Mouse (Mus musculus) G1E (cell line): ENCODE results near the gene Olfr545. TPM values are rescaled to one million over a fixed set of nuclear protein-coding genes. Genes with fewer than 3 reads are reported as not detected.

Source experiments
- ATAC-seq: 2 replicates; pipeline ENCODE4 v1.8.0; 2016; ENCODE audit warnings: mild to moderate bottlenecking; ENCODE audit not compliant: insufficient number of reproducible peaks, poor library complexity, low FRiP score, severe bottlenecking; ENCODE audit errors: extremely low read depth
- DNase-seq: peaks from one replicate; pipeline ENCODE4 v3.0.0; 2012; ENCODE audit warnings: low spot score
- H3K27me3 ChIP-seq: 2 replicates; pipeline ENCODE4 v1.6.1; 2012; ENCODE audit warnings: mild to moderate bottlenecking, low read length, inconsistent platforms; ENCODE audit not compliant: insufficient read depth
- H3K36me3 ChIP-seq: replicated peaks from 2 replicates; pipeline ENCODE3; 2012; ENCODE audit warnings: mild to moderate bottlenecking, inconsistent platforms
- H3K4me1 ChIP-seq: 2 replicates; pipeline ENCODE4 v1.6.1; 2012; ENCODE audit warnings: low read depth, low read length, inconsistent platforms, mixed read lengths; ENCODE audit not compliant: insufficient read depth
- H3K4me3 ChIP-seq: 2 replicates; pipeline ENCODE4 v1.5.1; 2012; ENCODE audit warnings: low read depth, mild to moderate bottlenecking, inconsistent platforms, low read length, moderate library complexity, mixed read lengths
- H3K9me3 ChIP-seq: replicated peaks from 2 replicates; pipeline ENCODE4 v1.6.1; 2012; ENCODE audit warnings: inconsistent platforms
- CTCF ChIP-seq: IDR thresholded peaks from 2 replicates; pipeline ENCODE4 v1.5.1; 2012; ENCODE audit warnings: low read depth, low read length, inconsistent platforms, mixed read lengths
- GATA1 ChIP-seq: IDR thresholded peaks from 2 replicates; pipeline ENCODE4 v1.6.1; 2012; ENCODE audit warnings: borderline replicate concordance, low read length, inconsistent platforms, mixed read lengths
- GATA2 ChIP-seq: IDR thresholded peaks from 2 replicates; pipeline ENCODE4 v1.6.1; 2012; ENCODE audit warnings: low read depth, low read length, inconsistent platforms, borderline replicate concordance
- POLR2AphosphoS5 ChIP-seq: IDR thresholded peaks from 2 replicates; pipeline ENCODE4 v1.6.1; 2012; ENCODE audit warnings: low read depth, low read length, inconsistent platforms; ENCODE audit not compliant: insufficient replicate concordance
- TAL1 ChIP-seq: conservative IDR thresholded peaks from 2 replicates; pipeline ENCODE4 v1.6.1; 2012; ENCODE audit warnings: low read depth, low read length, inconsistent platforms, mixed read lengths
- polyA plus RNA-seq: library from polyadenylated mRNA; stranded (reverse); fragments of >175 nt; gene quantifications from 2 replicates; pipeline ENCODE4 v1.2.3, GENCODE M21; 2012
- total RNA-seq, 2 experiments: library from RNA; stranded (forward) in 1 of 2; stranded (reverse) in 1 of 2; fragments of 200-1000 nt in 1 of 2; fragments of >200 nt in 1 of 2; fragmentation: Nextera tagmentation in 1 of 2; gene quantifications; 2 replicates each; pipeline ENCODE4 v1.2.3; 2014 to 2017

Olfr545 gene
- total RNA-seq (2014; fragmentation: Nextera tagmentation) = not detected in 2 replicates
- total RNA-seq (2017) = 0.05 TPM in 1 of 2 replicates, not detected in the other
- not detected in 2 replicates for polyA plus RNA-seq

- no peak for TF ChIP-seq GATA1
- TF ChIP-seq POLR2AphosphoS5 = no peak
- TF ChIP-seq TAL1 = no peak
- no peak for TF ChIP-seq CTCF
- no peak for TF ChIP-seq GATA2
- H3K4me3 ChIP-seq = no peak within 1 kb of the TSS
- DNase-seq = no peak
- H3K27me3 ChIP-seq = peaks cover 33% of the 10 kb centered on the region
- no peaks in the 10 kb centered on the region for H3K4me1 ChIP-seq
- no peaks in the 10 kb centered on the region for H3K36me3 ChIP-seq
- H3K9me3 ChIP-seq = no peaks in the 10 kb centered on the region
- ATAC-seq = no peak
These were observed at the start of gene Olfr545 for GRCm38 (mm10) chr7:102499473-102499872. TSS of gene Olfr545 (minus strand) at chr7:102499573.

DNA sequence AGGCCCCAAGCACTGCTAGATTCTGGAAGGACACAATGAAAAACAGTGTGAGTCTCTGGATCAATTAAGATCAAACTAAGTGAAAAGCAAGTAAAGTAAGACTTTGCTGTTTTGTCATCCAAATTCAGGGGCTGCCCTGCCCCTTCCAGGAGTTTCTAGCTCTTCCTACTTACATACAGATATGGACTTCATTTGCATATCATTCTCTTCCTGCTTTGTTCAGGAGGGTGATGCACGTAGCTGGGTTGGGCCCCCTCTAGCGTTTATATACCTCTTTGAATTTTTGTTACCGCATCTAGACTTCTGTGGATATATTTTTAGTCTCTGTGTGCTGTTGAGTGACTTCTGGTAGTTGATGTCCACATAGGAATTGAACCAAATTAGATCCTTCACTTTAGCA is 41.9 kb upstream of the Olfr545 start:
- DNase-seq = no peak
- no peaks in the 10 kb centered on the region for H3K4me1 ChIP-seq

DNA sequence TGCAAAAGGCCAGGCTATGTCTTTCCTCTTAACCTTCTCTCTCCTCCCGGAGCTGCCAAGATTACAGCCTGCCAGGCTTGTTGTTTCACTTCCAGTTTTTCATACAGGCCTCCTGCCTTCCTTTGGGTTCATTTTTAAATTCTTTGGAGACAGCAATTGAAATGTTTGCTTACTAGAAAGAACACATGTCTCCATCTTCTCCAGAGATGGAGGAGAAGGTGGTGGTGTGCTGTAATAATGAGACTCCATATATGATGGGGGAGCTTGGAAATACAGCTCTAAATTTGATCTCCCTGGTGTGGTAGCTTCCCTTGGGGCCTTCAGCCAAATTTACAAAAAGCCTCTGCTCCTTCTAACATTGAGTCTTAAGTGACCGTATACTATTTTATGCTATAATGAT is 41.2 kb upstream of the Olfr545 start, which contains the start of gene Olfr548-ps1:
Gene Olfr548-ps1, plus strand, starts transcription at position 301 of the 400 bp plus-strand sequence.
- DNase-seq = no peak
- Histone ChIP-seq H3K9me3 (no peaks in the 10 kb centered on the region), H3K36me3 (no peaks in the 10 kb centered on the region), H3K4me3 (no peak within 1 kb of the TSS), H3K4me1 (no peaks in the 10 kb centered on the region), H3K27me3 (no peaks in the 10 kb centered on the region)
- TF ChIP-seq TAL1 = no peak
- no peak for TF ChIP-seq GATA2
- TF ChIP-seq POLR2AphosphoS5 = no peak
- no peak for TF ChIP-seq GATA1
- TF ChIP-seq CTCF = no peak
- ATAC-seq = no peak

More for the DNA sequence above, 41.9 kb upstream of the Olfr545 start:
- Histone ChIP-seq H3K9me3 (no peaks in the 10 kb centered on the region), H3K36me3 (no peaks in the 10 kb centered on the region), H3K4me3 (no peak overlapping the region), H3K27me3 (0 out of 2 replicates have a peak, but pooled peaks cover 3% of the 10 kb centered on the region)
- no peak for TF ChIP-seq TAL1
- no peak for TF ChIP-seq POLR2AphosphoS5
- TF ChIP-seq CTCF = no peak
- no peak for TF ChIP-seq GATA1
- TF ChIP-seq GATA2 = no peak
- no peak for ATAC-seq

- TF ChIP-seq TAL1 = no peak
- TF ChIP-seq GATA1 = no peak
- no peak for TF ChIP-seq POLR2AphosphoS5
- TF ChIP-seq CTCF = no peak
- TF ChIP-seq GATA2 = no peak
- DNase-seq (no peak), ATAC-seq (no peak)
- Histone ChIP-seq H3K4me1 (no peaks in the 10 kb centered on the region), H3K27me3 (peaks cover 3% of the 10 kb centered on the region; the same call in 1 of the 2 replicates), H3K9me3 (no peaks in the 10 kb centered on the region), H3K4me3 (no peak within 1 kb of the TSS), H3K36me3 (no peaks in the 10 kb centered on the region)
These were observed 35.1 kb upstream of the Olfr545 start, which contains the start of gene Olfr547 for GRCm38 (mm10) chr7:102534449-102534848. TSS of gene Olfr547 (plus strand) at chr7:102534749.

DNA sequence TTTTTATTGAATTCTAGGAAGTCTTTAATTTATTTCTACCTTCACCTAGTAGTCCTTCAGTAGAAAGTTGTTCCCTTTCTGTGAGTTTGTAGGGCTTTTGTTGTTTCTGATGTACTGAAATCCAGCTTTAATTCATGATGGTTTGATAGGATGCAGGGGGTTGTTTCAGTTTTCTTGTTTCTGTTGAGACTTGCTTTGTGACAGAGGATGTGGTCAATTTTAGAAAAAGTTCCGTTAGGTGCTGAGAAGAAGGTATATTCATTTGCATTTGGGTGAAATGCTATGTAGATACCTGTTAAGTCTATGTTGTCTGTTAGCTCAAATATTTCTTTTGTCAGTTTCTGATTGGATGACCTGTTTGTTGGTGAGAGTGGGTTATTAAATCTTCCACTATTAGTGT is 29.7 kb upstream of the Olfr545 start:
- ATAC-seq = no peak
- no peak for TF ChIP-seq CTCF
- no peak for TF ChIP-seq GATA1
- TF ChIP-seq POLR2AphosphoS5 = no peak
- no peak for DNase-seq
- Histone ChIP-seq H3K4me1 (no peaks in the 10 kb centered on the region), H3K9me3 (no peaks in the 10 kb centered on the region), H3K36me3 (no peaks in the 10 kb centered on the region), H3K4me3 (no peak overlapping the region), H3K27me3 (peaks cover 6% of the 10 kb centered on the region; the same call in 1 of the 2 replicates)

- Histone ChIP-seq H3K27me3 (peaks cover 12% of the 10 kb centered on the region), H3K4me1 (peaks cover 15% of the 10 kb centered on the region), H3K4me3 (no peak overlapping the region), H3K36me3 (no peaks in the 10 kb centered on the region), H3K9me3 (no peaks in the 10 kb centered on the region)
- no peak for TF ChIP-seq TAL1
- no peak for TF ChIP-seq CTCF
- no peak for TF ChIP-seq GATA2
- TF ChIP-seq GATA1 = no peak
- no peak for TF ChIP-seq POLR2AphosphoS5
- no peak for DNase-seq
- ATAC-seq = no peak
These were observed 17.6 kb upstream of the Olfr545 start for GRCm38 (mm10) chr7:102517051-102517335.
